Mouse (Mus musculus): Measurements from ENCODE around the gene Luc7l3.

Gene Luc7l3

DNA sequence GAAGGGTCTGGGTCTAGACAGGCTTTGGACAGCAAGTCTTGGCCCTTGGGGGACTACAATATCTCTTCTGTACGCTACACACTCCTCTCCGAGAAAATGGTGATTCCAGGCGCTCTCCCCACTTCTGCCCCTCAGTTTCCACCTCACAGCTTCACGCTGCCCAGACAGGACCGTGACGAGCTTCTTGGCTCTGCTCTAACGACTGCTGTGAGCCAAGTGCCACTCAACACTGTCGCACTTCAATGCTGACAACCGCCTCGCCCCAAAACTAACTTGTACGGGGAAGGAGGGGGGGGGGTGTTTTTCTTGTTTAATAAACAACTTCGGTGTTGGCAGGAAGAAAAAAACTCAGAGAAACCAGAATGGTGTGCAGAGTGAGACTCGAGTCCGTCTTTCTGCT, 63.8 kb downstream of the Luc7l3 start:
- 55% methylated on average over 14 of the region's 14 CpGs for WGBS

DNA sequence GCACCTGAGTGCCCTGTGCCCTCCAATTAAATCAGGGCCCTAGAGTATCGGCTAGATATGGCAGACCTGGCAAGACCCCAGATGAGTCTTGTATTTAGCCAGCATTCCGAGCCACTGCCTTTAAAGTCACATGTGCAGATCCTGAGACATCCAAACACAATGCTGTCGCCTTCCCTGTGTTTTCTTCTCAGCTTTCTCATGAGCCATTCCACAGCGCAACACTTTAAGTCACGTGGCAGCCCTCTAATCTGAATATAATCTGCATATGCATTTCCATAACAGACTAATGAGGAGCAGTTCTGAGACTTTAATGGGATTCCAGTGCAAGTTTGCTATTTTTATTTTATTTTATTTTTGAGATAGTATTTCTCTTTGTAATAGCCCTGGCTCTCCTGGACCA, 66.1 kb downstream of the Luc7l3 start:
- WGBS, result 42% methylated on average over 5 of the region's 5 CpGs

DNA sequence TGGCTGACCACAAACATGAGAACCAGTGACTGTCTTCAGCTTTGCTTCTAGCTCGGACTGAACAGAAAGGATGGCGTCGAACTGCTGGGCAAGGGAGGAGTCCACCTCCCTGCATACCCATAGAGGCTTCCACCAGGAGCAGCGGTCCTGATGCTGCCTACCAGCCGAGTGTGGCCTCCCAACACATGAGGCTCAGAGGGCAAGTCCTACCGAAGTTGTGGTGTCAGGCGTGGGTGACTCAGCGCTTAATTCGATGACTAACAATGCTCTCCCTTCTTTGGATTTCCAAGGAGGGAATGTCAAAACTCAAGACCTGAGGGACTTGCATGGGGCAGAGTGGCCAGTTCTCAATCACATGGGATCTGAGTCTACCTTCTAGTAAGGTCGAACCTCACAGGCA, 68.1 kb downstream of the Luc7l3 start:
- 93% methylated on average over 10 of the region's 10 CpGs for WGBS

DNA sequence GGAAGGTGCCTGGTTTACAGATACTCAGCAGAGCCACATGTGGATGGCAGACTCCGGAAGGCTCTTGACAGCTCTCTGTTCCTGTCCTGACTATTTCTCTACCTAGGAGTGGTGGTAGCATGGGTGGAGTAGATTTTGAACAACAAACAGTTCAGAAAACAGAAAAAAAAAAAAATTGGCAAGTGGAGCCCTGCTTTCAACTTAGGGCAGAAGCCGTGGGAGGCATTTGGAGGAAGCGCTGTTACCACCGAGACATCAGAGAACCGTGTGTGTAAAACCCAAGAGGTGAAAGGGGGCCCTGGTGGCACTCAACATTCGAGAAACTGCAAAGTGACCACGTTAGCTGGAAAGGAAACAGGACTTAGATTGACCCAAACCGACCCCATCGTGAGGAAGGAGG, 68.6 kb downstream of the Luc7l3 start:
- 80% methylated on average over 9 of the region's 9 CpGs for WGBS

DNA sequence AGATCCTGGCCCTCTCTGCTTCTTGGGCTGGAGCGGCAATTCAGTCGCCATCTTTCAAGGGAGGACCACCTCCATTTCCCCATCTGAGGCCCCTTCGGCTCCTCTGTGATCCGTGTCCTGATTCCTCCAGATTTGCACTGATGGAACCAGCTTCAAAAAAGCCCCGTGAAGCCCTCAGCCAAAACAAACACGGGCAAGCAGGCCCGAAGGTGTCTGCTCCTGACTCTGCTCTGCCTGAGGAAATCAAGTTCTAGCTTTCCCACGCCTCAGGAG, 75.1 kb downstream of the Luc7l3 start:
- WGBS, result 72% methylated on average over 8 of the region's 8 CpGs

DNA sequence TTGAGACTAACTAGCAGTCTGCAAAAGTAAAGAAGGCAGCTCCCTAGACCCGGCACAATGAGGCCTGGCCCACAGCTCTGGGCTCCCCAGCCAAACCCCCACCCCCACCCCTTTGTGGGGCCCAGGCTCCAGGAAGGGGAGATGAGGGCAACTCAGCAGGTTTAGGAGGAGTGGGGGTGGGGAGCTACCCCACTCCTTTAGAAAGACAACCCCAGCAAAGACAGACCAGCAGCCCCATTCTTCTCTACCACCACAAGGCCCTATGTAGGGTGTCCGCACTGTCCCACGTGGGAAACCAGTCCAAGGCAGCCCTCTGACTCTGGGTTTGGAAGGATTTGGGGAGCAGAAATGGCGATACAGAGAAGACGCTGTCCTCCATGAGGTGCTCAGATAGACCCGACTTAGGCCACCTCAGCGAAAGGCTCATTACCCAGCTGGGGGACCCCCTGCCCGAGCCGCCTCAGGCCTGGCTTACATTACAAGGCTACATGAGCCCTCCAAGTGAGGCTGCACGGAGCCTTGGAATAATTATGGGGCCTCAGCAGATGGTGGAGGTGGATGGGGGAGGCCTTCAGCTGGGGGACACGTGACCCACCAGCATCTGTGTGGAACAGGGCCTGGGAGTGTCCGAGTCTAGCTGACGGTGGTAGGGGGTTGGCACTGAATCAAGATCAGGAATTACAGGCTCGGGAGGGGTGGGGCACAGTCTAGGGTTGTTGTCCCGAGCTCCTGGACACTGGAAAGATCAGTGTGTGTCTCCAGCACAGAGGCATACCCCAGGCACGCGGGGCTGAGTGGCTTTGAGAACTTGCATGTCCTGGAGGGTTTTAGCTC, 75.6 kb downstream of the Luc7l3 start, which contains the start of gene Wfikkn2:
Gene Wfikkn2 (minus strand): TSS at position 51 of the 834 bp plus-strand sequence.
- WGBS, result 64% methylated on average over 17 of the region's 17 CpGs

DNA sequence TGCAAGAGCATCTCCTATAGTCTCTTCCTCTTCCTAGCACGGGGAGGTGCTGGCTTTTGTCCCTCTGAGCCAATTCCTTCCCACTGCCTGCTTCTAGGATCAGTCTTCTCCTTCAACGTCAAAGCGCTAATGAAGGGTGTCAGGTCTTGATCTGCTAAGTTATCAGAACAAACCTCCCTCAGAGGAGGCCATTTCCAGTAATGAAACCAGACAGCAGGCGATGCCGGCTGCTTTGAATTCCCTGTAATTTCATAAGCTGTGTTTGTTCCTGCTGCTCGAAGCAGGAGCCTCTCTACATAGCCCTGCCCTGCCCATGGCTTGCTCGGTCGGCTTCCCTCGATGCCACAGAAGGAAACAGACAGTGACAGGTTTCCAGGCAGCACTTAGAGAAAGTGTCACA, 77.4 kb downstream of the Luc7l3 start:
- WGBS, result 81% methylated on average over 9 of the region's 9 CpGs

DNA sequence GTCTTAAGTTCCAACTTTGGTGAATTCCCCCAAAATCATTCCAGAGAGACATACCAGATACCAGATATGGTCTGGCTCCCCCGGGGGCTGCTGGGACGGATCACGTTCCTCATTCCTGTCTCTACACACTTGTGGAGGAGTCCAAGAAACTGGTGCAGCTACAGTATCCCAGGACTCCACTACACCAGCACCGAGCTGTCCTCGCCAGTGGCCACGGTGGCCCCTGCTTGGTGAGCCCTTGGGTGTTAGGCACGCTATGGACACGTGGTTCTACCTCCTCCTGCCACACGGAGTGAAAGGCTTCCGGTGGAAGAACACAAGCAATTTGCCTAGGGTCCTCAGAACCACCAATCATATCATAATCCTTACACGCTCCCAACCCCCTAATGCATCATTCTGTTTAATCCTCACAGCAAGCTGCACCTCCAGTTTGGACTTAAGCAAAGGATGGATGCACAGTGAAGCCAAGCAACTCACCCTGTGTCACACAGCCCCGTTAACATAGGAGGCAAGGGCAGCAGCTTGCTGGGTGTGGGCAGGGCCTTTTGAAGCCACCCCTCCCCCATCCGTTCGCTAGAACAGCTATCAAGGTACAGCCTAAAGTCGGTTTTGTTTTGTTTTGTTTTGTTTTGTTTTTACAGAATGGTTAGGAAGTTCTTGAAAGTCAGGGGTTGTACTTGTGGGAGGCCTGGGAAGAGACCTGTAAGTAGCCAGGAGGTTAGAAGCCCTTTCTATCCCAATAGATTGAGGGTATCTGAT, 78.2 kb downstream of the Luc7l3 start:
- 62% methylated on average over 15 of the region's 15 CpGs for WGBS

DNA sequence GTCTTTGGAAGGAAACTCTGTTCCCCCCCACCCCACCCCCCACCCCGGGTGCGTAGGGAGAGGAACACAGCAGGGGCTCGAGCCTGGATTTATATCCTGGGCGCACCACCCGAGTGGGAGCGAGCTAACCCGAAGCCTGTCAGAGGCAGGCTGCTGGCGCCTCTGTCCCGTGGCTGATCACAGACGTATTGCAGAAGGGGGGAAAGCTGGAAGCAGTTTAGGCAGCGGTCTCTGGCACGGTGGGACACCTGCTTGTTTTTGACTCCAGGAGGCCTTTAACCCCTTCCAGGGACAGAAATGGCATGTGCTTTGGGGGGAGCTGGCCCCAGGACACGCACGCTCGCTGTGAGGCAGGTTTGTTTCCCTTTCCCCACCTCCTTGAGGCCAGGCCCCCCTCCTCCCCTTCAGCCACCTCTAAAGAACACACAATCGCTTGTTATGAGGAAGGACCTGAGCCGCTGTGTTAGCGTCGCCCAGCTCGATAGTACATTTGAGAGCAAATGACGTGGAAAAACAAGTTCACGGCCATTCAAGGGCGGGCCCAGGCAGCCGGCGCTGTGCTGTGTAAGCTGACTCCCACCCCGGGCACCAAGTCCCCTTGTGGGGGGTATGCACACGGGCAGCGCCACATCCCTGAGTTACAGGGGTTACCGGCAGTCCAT, 78.9 kb downstream of the Luc7l3 start:
- WGBS, result 48% methylated on average over 29 of the region's 29 CpGs

DNA sequence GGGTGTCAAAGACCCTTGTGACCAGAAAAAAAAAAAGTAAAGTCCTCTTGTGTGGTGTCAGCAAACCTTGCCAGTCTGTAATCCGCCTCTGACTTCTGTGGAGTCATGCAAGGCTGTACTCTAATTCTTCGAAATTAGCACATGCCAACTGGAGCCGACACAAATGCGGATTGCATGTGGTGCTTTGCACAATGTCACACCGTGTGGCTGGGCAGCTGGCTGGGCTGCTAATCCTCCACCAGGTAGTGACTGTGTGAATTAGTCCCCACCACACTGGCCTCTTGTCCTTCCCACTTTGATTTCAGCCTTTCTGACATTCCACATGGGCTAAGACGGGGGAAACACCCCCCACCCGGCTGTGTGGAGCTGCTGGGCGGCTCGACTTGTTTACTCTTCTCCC, 82.1 kb downstream of the Luc7l3 start:
- WGBS, result 51% methylated on average over 9 of the region's 9 CpGs

DNA sequence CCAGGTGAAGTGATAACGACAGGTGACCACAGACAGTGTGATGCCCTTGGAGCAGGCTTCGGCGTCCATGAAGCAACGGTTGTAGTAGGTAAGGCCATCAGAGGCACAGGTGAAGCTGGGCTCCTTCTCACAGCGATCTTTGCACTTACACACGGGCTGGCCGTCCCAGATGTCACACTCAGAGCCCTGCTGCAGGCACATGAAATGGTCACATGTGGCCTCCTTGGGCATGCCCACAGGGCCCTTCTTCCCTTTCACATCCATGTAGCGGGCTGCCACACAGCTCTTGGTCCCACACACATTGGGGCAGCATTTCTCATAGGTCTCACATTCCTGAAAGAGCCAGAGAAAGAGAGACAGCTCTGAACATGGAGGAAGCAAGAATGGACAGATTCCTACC, 83.0 kb downstream of the Luc7l3 start:
- WGBS, result 97% methylated on average over 8 of the region's 8 CpGs

All from cerebral cortex, adult 2 months (tissue).